In genomic region chr9:60569366-60569765, GRCm38 (mm10) we compare ENCODE assay signal across 31 mouse cellular contexts. TPM values are rescaled to one million over a fixed set of nuclear protein-coding genes. Genes with fewer than 3 reads are reported as not detected.
DNase-seq lines count a peak whose midpoint lies in the region; ATAC-seq lines count a peak whose summit lies in the region.
"Had no signal": no experiment of that assay in that cellular context is flagged by ENCODE, and none has a peak within 500 bp of the region (broad histone marks: within the 10 kb centered on the region; RNA-seq: fewer than 3 reads in every experiment).

No protein-coding gene starts in this region.

- H3K4me2 ChIP-seq in hindbrain, embryonic 14.5 days (replicated peaks), result no peak overlapping the region
- no peak overlapping the region for H3K4me2 ChIP-seq in hindbrain, embryonic 11.5 days (replicated peaks; ENCODE audit: low read depth, low read length)
- H3K4me2 ChIP-seq: embryonic facial prominence, embryonic 15.5 days; forebrain, embryonic 13.5 days; heart, embryonic 12.5 days; intestine, embryonic 15.5 days; limb, embryonic 15.5 days; liver, embryonic 13.5 days; neural tube, embryonic 12.5 days had no signal

- H3K27me3 ChIP-seq in hindbrain, embryonic 14.5 days (ENCODE audit: control insufficient read depth, insufficient read depth, low read length), result no peaks in the 10 kb centered on the region
- no peaks in the 10 kb centered on the region for H3K27me3 ChIP-seq in hindbrain, embryonic 11.5 days (ENCODE audit: control insufficient read depth, insufficient read depth, low read length)
- H3K27me3 ChIP-seq: embryonic facial prominence, embryonic 15.5 days; forebrain, embryonic 13.5 days; heart, embryonic 12.5 days; intestine, embryonic 15.5 days; limb, embryonic 15.5 days; liver, embryonic 13.5 days; neural tube, embryonic 12.5 days had no signal

- 0 out of 2 replicates have a peak overlapping the region, but pooled peaks have one; percentile 29 for H3K27ac ChIP-seq in hindbrain, embryonic 14.5 days
- no peak overlapping the region for H3K27ac ChIP-seq in hindbrain, embryonic 11.5 days (ENCODE audit: low read depth, low read length)
- H3K27ac ChIP-seq: embryonic facial prominence, embryonic 15.5 days; forebrain, embryonic 13.5 days; heart, adult 2 months; hindbrain, postnatal 0 days; intestine, embryonic 15.5 days; limb, embryonic 10.5 days; limb, embryonic 15.5 days; liver, embryonic 13.5 days; midbrain, embryonic 10.5 days; neural tube, embryonic 12.5 days had no signal

- no peaks in the 10 kb centered on the region for H3K9me3 ChIP-seq in hindbrain, embryonic 14.5 days (ENCODE audit: control insufficient read depth, low read length)
- no peaks in the 10 kb centered on the region for H3K9me3 ChIP-seq in hindbrain, embryonic 11.5 days (ENCODE audit: control insufficient read depth, low read length)
- H3K9me3 ChIP-seq: embryonic facial prominence, embryonic 15.5 days; forebrain, embryonic 13.5 days; intestine, embryonic 15.5 days; limb, embryonic 10.5 days; limb, embryonic 15.5 days; liver, embryonic 13.5 days; midbrain, embryonic 10.5 days; neural tube, embryonic 12.5 days had no signal

- no peaks in the 10 kb centered on the region for H3K4me1 ChIP-seq in hindbrain, embryonic 14.5 days (replicated peaks; ENCODE audit: control insufficient read depth, insufficient read depth, low read length)
- no peaks in the 10 kb centered on the region for H3K4me1 ChIP-seq in hindbrain, embryonic 11.5 days (replicated peaks; ENCODE audit: control insufficient read depth, insufficient read depth, low read length)
- H3K4me1 ChIP-seq: embryonic facial prominence, embryonic 15.5 days; forebrain, embryonic 13.5 days; heart, embryonic 12.5 days; intestine, embryonic 15.5 days; limb, embryonic 10.5 days; limb, embryonic 15.5 days; liver, embryonic 13.5 days; midbrain, embryonic 10.5 days had no signal

- no peak overlapping the region for H3K4me3 ChIP-seq in hindbrain, embryonic 14.5 days (replicated peaks; ENCODE audit: low read length)
- H3K4me3 ChIP-seq in hindbrain, embryonic 11.5 days (ENCODE audit: low read depth, low read length), result no peak overlapping the region
- H3K4me3 ChIP-seq: embryonic facial prominence, embryonic 15.5 days; forebrain, embryonic 13.5 days; heart, adult 2 months; heart, embryonic 12.5 days; intestine, embryonic 15.5 days; limb, embryonic 10.5 days; limb, embryonic 15.5 days; liver, embryonic 13.5 days; midbrain, embryonic 10.5 days; myocyte; neural tube, embryonic 12.5 days had no signal

- H3K36me3 ChIP-seq in hindbrain, embryonic 14.5 days (replicated peaks; ENCODE audit: control insufficient read depth, insufficient read depth), result no peaks in the 10 kb centered on the region
- H3K36me3 ChIP-seq in hindbrain, embryonic 11.5 days (ENCODE audit: control insufficient read depth, insufficient read depth, low read length), result no peaks in the 10 kb centered on the region
- H3K36me3 ChIP-seq: embryonic facial prominence, embryonic 15.5 days; heart, embryonic 12.5 days; intestine, embryonic 15.5 days; limb, embryonic 10.5 days; limb, embryonic 15.5 days; liver, embryonic 13.5 days; midbrain, embryonic 10.5 days; neural tube, embryonic 12.5 days had no signal

- DNase-seq in embryo, embryonic 11 days, result peak; percentile 16
- no peak for DNase-seq in embryo, embryonic 9.5 days (ENCODE audit: extremely low spot score)
- no peak for DNase-seq in hindbrain, embryonic 14.5 days (ENCODE audit: low spot score)
- DNase-seq in hindbrain, embryonic 11.5 days (ENCODE audit: low spot score), result no peak
- peak; percentile 29 for DNase-seq in right cerebral cortex, postnatal 4 days
- DNase-seq in right cerebral cortex, adult 18-20 months, result no peak
- peak; percentile 33 for DNase-seq in mesoderm, embryonic 11.5 days (ENCODE audit: low read depth, low spot score)
- DNase-seq: adrenal gland, adult 2 months; adrenal gland, postnatal 36 days; cerebellum, adult 8-10 months; gastrocnemius, postnatal 14 days; heart, adult 2 months; heart, postnatal 4 days; kidney, adult 2 months; kidney, postnatal 36 days; liver, embryonic 13.5 days; lung, adult 18-20 months; lung, postnatal 14 days; thymus, adult 18-20 months; thymus, postnatal 25 days had no signal

- no peak overlapping the region for H3K9ac ChIP-seq in hindbrain, embryonic 14.5 days
- H3K9ac ChIP-seq in hindbrain, embryonic 11.5 days (ENCODE audit: low read depth, low read length), result no peak overlapping the region
- H3K9ac ChIP-seq: embryonic facial prominence, embryonic 15.5 days; forebrain, embryonic 13.5 days; heart, embryonic 12.5 days; intestine, embryonic 15.5 days; limb, embryonic 15.5 days; liver, embryonic 13.5 days; neural tube, embryonic 12.5 days had no signal

- ATAC-seq in hindbrain, embryonic 14.5 days (ENCODE audit: low FRiP score), result no peak
- ATAC-seq in hindbrain, embryonic 11.5 days (ENCODE audit: low FRiP score), result no peak
- ATAC-seq: CD4-positive, CD25-positive, alpha-beta regulatory T cell, adult 4 months; forebrain, embryonic 13.5 days; hindbrain, postnatal 0 days; intestine, embryonic 15.5 days had no signal

- WGBS in hindbrain, embryonic 14.5 days, result 54% methylated on average over 2 of the region's 2 CpGs
- 66% methylated on average over 2 of the region's 2 CpGs for WGBS in hindbrain, embryonic 11.5 days

RNA-seq across cellular contexts. Expression of gene Thsd4, which starts 47.5 kb away (rescaled TPM):
- 4.1 and 6.4 TPM in 2 replicates for polyA plus RNA-seq in hindbrain, embryonic 14.5 days (2014; fragmentation: Nextera tagmentation; extraction: Ambion mirVana)
- polyA plus RNA-seq in hindbrain, embryonic 11.5 days (2014; fragmentation: Nextera tagmentation; extraction: Ambion mirVana), result 3.0 and 5.1 TPM in 2 replicates
- polyA plus RNA-seq: CD4-positive, CD25-positive, alpha-beta regulatory T cell, adult 4 months had no signal

Comparison
In these comparisons a context has a peak if more than half of its experiments do, and no peak if none do; other contexts are left out.
1. DNase-seq: peak in embryo, embryonic 11 days (single experiment), right cerebral cortex, postnatal 4 days (single experiment) and mesoderm, embryonic 11.5 days (single experiment); none in embryo, embryonic 9.5 days (single experiment), hindbrain, embryonic 14.5 days (single experiment), hindbrain, embryonic 11.5 days (single experiment) and right cerebral cortex, adult 18-20 months (single experiment).